Mouse (Mus musculus) liver, postnatal 0 days (tissue): ENCODE data around the gene Ints14.

Source experiments
- CTCF ChIP-seq: sonication (generic); IDR thresholded peaks from 2 replicates; pipeline ENCODE4 v1.5.1; 2016; ENCODE audit warnings: antibody characterized with exemption, low read depth
- EP300 ChIP-seq: IDR thresholded peaks from 2 replicates; pipeline ENCODE4 v1.6.1; 2016; ENCODE audit warnings: antibody characterized with exemption, low read depth, mild to moderate bottlenecking

DNA sequence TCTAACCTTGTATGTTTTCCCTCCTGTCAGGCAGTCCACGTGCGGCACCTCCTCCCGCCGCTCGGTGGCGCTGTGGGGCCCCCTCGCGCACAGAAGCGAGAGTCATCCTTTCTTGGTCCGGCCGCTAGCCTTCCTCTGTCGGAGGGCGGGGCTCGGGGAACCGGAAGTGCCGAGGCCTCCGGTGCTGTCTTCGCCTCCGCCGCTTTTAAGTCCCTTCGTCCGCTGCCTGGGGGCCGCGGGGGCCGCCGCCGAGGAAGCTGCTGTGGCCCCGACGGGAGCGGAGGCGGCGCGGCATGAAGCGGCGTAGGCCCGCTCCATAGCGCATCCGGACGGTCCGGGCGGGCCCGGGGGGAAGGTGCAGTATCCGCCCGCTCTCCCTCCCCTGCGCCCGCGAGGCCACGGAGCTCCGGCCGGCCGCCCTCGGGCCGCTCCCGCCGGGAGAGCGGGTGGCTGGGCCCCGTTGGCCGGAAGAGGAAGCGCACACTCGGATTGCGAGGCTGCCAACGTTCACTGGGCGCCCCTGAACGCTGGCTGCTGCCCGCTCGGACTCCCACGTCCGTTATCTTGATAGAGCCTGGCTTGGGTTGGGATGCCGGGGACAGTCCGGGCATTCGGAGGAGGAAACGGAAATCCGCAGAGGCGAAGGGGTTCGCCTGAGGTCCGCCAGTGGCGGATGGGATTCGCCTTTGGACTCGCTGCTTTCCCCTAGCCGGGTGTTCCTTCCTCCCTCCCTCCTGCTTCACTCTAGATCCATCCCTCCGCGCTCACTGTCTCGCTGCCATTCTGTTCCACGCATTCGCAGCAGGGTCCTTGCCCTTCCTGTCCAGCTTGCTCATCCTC lies 71.8 kb downstream of the Ints14 start, which contains the start of gene Dpp8:
- TF ChIP-seq CTCF (peak; percentile 100), EP300 (no peak)
